Mouse (Mus musculus): ENCODE results near the gene Abhd4. TPM values are rescaled to one million over a fixed set of nuclear protein-coding genes. Genes with fewer than 3 reads are reported as not detected.

Gene Abhd4
- polyA plus RNA-seq, 1 experiment from 2014 or later: 46.3 TPM

- no peak overlapping the region for H3K4me3 ChIP-seq (replicated peaks)
- H3K9ac ChIP-seq: no peak overlapping the region
- no peaks in the 10 kb centered on the region for H3K36me3 ChIP-seq (replicated peaks)
- no peak overlapping the region for H3K4me2 ChIP-seq
- H3K27me3 ChIP-seq: no peaks in the 10 kb centered on the region
- H3K4me1 ChIP-seq: peaks cover 5% of the 10 kb centered on the region; the same call in 1 of the 2 replicates
- no peak overlapping the region for H3K27ac ChIP-seq
- ATAC-seq (ENCODE audit: low FRiP score): no peak
- H3K9me3 ChIP-seq: no peaks in the 10 kb centered on the region
- WGBS: 83% methylated on average over 2 of the region's 2 CpGs
Measured at GRCm38 (mm10) chr14:54213734-54214133, 40.3 kb upstream of the Abhd4 start.

- 43% methylated on average over 2 of the region's 2 CpGs for WGBS
- no peaks in the 10 kb centered on the region for H3K9me3 ChIP-seq
- no peak for ATAC-seq (ENCODE audit: low FRiP score)
Measured at GRCm38 (mm10) chr14:54214477-54214876, 39.5 kb upstream of the Abhd4 start.

GRCm38 (mm10) chr14:54214901-54215300, 39.1 kb upstream of the Abhd4 start:
- ATAC-seq (ENCODE audit: low FRiP score): no peak
- H3K9ac ChIP-seq: no peak overlapping the region
- no peak overlapping the region for H3K4me2 ChIP-seq
- no peak overlapping the region for H3K4me3 ChIP-seq (replicated peaks)
- peaks cover 5% of the 10 kb centered on the region; the same call in 1 of the 2 replicates for H3K4me1 ChIP-seq
- H3K36me3 ChIP-seq (replicated peaks): no peaks in the 10 kb centered on the region
- no peak overlapping the region for H3K27ac ChIP-seq
- WGBS: 77% methylated on average over 10 of the region's 10 CpGs
- no peaks in the 10 kb centered on the region for H3K9me3 ChIP-seq
- H3K27me3 ChIP-seq: no peaks in the 10 kb centered on the region

More at GRCm38 (mm10) chr14:54214477-54214876, 39.5 kb upstream of the Abhd4 start:
- H3K36me3 ChIP-seq (replicated peaks): no peaks in the 10 kb centered on the region
- H3K27me3 ChIP-seq: no peaks in the 10 kb centered on the region
- no peak overlapping the region for H3K4me3 ChIP-seq (replicated peaks)
- H3K4me1 ChIP-seq: peaks cover 5% of the 10 kb centered on the region; the same call in 1 of the 2 replicates
- H3K9ac ChIP-seq: no peak overlapping the region
- no peak overlapping the region for H3K27ac ChIP-seq
- no peak overlapping the region for H3K4me2 ChIP-seq

- Histone ChIP-seq H3K9me3 (no peaks in the 10 kb centered on the region), H3K27me3 (no peaks in the 10 kb centered on the region), H3K4me3 (replicated peaks) (no peak overlapping the region), H3K36me3 (replicated peaks) (no peaks in the 10 kb centered on the region), H3K4me2 (no peak overlapping the region), H3K9ac (no peak overlapping the region), H3K27ac (no peak overlapping the region), H3K4me1 (peaks cover 5% of the 10 kb centered on the region; the same call in 1 of the 2 replicates)
- 92% methylated on average over 7 of the region's 7 CpGs for WGBS
- ATAC-seq (ENCODE audit: low FRiP score): no peak
Measured at GRCm38 (mm10) chr14:54216126-54216525, 37.9 kb upstream of the Abhd4 start.

- Histone ChIP-seq H3K9me3 (no peaks in the 10 kb centered on the region), H3K4me1 (peaks cover 5% of the 10 kb centered on the region; the same call in 1 of the 2 replicates), H3K27ac (no peak overlapping the region), H3K4me2 (no peak overlapping the region), H3K9ac (no peak overlapping the region), H3K4me3 (replicated peaks) (no peak overlapping the region), H3K36me3 (replicated peaks) (no peaks in the 10 kb centered on the region), H3K27me3 (no peaks in the 10 kb centered on the region)
- 85% methylated on average over 1 of the region's 1 CpGs for WGBS
- ATAC-seq (ENCODE audit: low FRiP score): no peak
Measured at GRCm38 (mm10) chr14:54218233-54218632, 35.8 kb upstream of the Abhd4 start.

GRCm38 (mm10) chr14:54218721-54219120, 35.3 kb upstream of the Abhd4 start:
- Histone ChIP-seq H3K4me1 (peaks cover 5% of the 10 kb centered on the region; the same call in 1 of the 2 replicates), H3K4me3 (replicated peaks) (no peak overlapping the region), H3K4me2 (no peak overlapping the region), H3K36me3 (replicated peaks) (no peaks in the 10 kb centered on the region), H3K9ac (no peak overlapping the region), H3K27me3 (no peaks in the 10 kb centered on the region), H3K9me3 (no peaks in the 10 kb centered on the region), H3K27ac (no peak overlapping the region)
- ATAC-seq (ENCODE audit: low FRiP score): no peak
- 77% methylated on average over 9 of the region's 9 CpGs for WGBS

GRCm38 (mm10) chr14:54219256-54219655, 34.7 kb upstream of the Abhd4 start:
- Histone ChIP-seq H3K4me1 (peaks cover 5% of the 10 kb centered on the region; the same call in 1 of the 2 replicates), H3K27me3 (no peaks in the 10 kb centered on the region), H3K9ac (no peak overlapping the region), H3K4me2 (no peak overlapping the region), H3K27ac (no peak overlapping the region), H3K36me3 (replicated peaks) (no peaks in the 10 kb centered on the region), H3K9me3 (no peaks in the 10 kb centered on the region), H3K4me3 (replicated peaks) (no peak overlapping the region)
- ATAC-seq (ENCODE audit: low FRiP score): no peak
- WGBS: 49% methylated on average over 8 of the region's 8 CpGs

- no peak overlapping the region for H3K9ac ChIP-seq
- no peaks in the 10 kb centered on the region for H3K27me3 ChIP-seq
- no peaks in the 10 kb centered on the region for H3K36me3 ChIP-seq (replicated peaks)
- no peaks in the 10 kb centered on the region for H3K9me3 ChIP-seq
- WGBS: 84% methylated on average over 7 of the region's 7 CpGs
- ATAC-seq (ENCODE audit: low FRiP score): no peak
- no peak overlapping the region for H3K4me2 ChIP-seq
- no peak overlapping the region for H3K27ac ChIP-seq
- peaks cover 3% of the 10 kb centered on the region; the same call in 1 of the 2 replicates for H3K4me1 ChIP-seq
- no peak overlapping the region for H3K4me3 ChIP-seq (replicated peaks)
Measured at GRCm38 (mm10) chr14:54219849-54220248, 34.1 kb upstream of the Abhd4 start.

GRCm38 (mm10) chr14:54220726-54221494, 33.1 kb upstream of the Abhd4 start:
- peaks cover 4% of the 10 kb centered on the region for H3K4me1 ChIP-seq
- no peaks in the 10 kb centered on the region for H3K9me3 ChIP-seq
- no peak overlapping the region for H3K4me2 ChIP-seq
- no peaks in the 10 kb centered on the region for H3K36me3 ChIP-seq (replicated peaks)
- no peak overlapping the region for H3K4me3 ChIP-seq (replicated peaks)
- no peak for ATAC-seq (ENCODE audit: low FRiP score)
- no peak overlapping the region for H3K27ac ChIP-seq
- WGBS: 86% methylated on average over 8 of the region's 8 CpGs
- H3K9ac ChIP-seq: no peak overlapping the region
- H3K27me3 ChIP-seq: no peaks in the 10 kb centered on the region

GRCm38 (mm10) chr14:54221641-54222040, 32.3 kb upstream of the Abhd4 start:
- Histone ChIP-seq H3K27ac (no peak overlapping the region), H3K4me2 (no peak overlapping the region), H3K4me3 (replicated peaks) (no peak overlapping the region), H3K9ac (no peak overlapping the region), H3K27me3 (no peaks in the 10 kb centered on the region; the same call in 1 of the 2 replicates), H3K9me3 (no peaks in the 10 kb centered on the region), H3K4me1 (peaks cover 4% of the 10 kb centered on the region), H3K36me3 (replicated peaks) (no peaks in the 10 kb centered on the region)
- 92% methylated on average over 6 of the region's 6 CpGs for WGBS
- no peak for ATAC-seq (ENCODE audit: low FRiP score)

GRCm38 (mm10) chr14:54222289-54222727, 31.7 kb upstream of the Abhd4 start:
- H3K27ac ChIP-seq: no peak overlapping the region
- no peaks in the 10 kb centered on the region for H3K9me3 ChIP-seq
- peaks cover 4% of the 10 kb centered on the region for H3K4me1 ChIP-seq
- no peak overlapping the region for H3K9ac ChIP-seq
- no peak overlapping the region for H3K4me2 ChIP-seq
- no peaks in the 10 kb centered on the region for H3K36me3 ChIP-seq (replicated peaks)
- no peak overlapping the region for H3K4me3 ChIP-seq (replicated peaks)
- H3K27me3 ChIP-seq: no peaks in the 10 kb centered on the region; the same call in 1 of the 2 replicates
- WGBS: 92% methylated on average over 8 of the region's 8 CpGs
- no peak for ATAC-seq (ENCODE audit: low FRiP score)

- H3K4me2 ChIP-seq: no peak overlapping the region
- H3K9ac ChIP-seq: no peak overlapping the region
- H3K27ac ChIP-seq: no peak overlapping the region
- WGBS: 56% methylated on average over 13 of the region's 13 CpGs
- no peak for ATAC-seq (ENCODE audit: low FRiP score)
- peaks cover 3% of the 10 kb centered on the region; the same call in 1 of the 2 replicates for H3K27me3 ChIP-seq
- no peaks in the 10 kb centered on the region for H3K9me3 ChIP-seq
- no peak overlapping the region for H3K4me3 ChIP-seq (replicated peaks)
- H3K36me3 ChIP-seq (replicated peaks): no peaks in the 10 kb centered on the region
- peaks cover 9% of the 10 kb centered on the region for H3K4me1 ChIP-seq
Measured at GRCm38 (mm10) chr14:54223315-54224063, 30.5 kb upstream of the Abhd4 start.
